Mouse (Mus musculus) erythroblast, embryonic 14.5 days (primary cell): ENCODE results near the gene Slc50a1. TPM values are rescaled to one million over a fixed set of nuclear protein-coding genes. Genes with fewer than 3 reads are reported as not detected.

ENCODE experiments used
- H3K27me3 ChIP-seq: 2 replicates; pipeline ENCODE4 v1.6.1; 2012; ENCODE audit warnings: inconsistent platforms; ENCODE audit not compliant: control insufficient read depth
- H3K36me3 ChIP-seq: 2 replicates; pipeline ENCODE4 v1.6.1; 2012; ENCODE audit warnings: mild to moderate bottlenecking, inconsistent platforms; ENCODE audit not compliant: control insufficient read depth
- H3K4me1 ChIP-seq: 2 replicates; pipeline ENCODE4 v1.6.1; 2012; ENCODE audit warnings: inconsistent platforms; ENCODE audit not compliant: control insufficient read depth
- H3K4me3 ChIP-seq: replicated peaks from 2 replicates; pipeline ENCODE3; 2012; ENCODE audit warnings: moderate library complexity, mild to moderate bottlenecking, inconsistent platforms
- H3K9me3 ChIP-seq: 2 replicates; pipeline ENCODE4 v1.6.1; 2012; ENCODE audit warnings: low read length, inconsistent platforms, mixed read lengths; ENCODE audit not compliant: control insufficient read depth
- GATA1 ChIP-seq: IDR thresholded peaks from 2 replicates; pipeline ENCODE4 v1.6.1; 2012; ENCODE audit warnings: low read length, inconsistent platforms, mixed read lengths
- TAL1 ChIP-seq: IDR thresholded peaks from 3 replicates; pipeline ENCODE4 v1.6.1; 2012; ENCODE audit warnings: low read length, inconsistent platforms, mixed read lengths
- polyA plus RNA-seq: library from polyadenylated mRNA; stranded (reverse); fragments of >175 nt; gene quantifications from 2 replicates; pipeline ENCODE4 v1.2.3, GENCODE M21; 2012

The Slc50a1 gene
- polyA plus RNA-seq, 1 experiment = 0.07 TPM

- H3K36me3 ChIP-seq = no peaks in the 10 kb centered on the region
- TF ChIP-seq TAL1 = no peak
- no peak for TF ChIP-seq GATA1
- H3K9me3 ChIP-seq = no peaks in the 10 kb centered on the region; the same call in 1 of the 2 replicates
- H3K27me3 ChIP-seq = peaks cover 78% of the 10 kb centered on the region
- no peak overlapping the region for H3K4me3 ChIP-seq
- H3K4me1 ChIP-seq = peaks cover 18% of the 10 kb centered on the region
These were observed 44.5 kb downstream of the Slc50a1 start for GRCm38 (mm10) chr3:89225918-89226317.

DNA sequence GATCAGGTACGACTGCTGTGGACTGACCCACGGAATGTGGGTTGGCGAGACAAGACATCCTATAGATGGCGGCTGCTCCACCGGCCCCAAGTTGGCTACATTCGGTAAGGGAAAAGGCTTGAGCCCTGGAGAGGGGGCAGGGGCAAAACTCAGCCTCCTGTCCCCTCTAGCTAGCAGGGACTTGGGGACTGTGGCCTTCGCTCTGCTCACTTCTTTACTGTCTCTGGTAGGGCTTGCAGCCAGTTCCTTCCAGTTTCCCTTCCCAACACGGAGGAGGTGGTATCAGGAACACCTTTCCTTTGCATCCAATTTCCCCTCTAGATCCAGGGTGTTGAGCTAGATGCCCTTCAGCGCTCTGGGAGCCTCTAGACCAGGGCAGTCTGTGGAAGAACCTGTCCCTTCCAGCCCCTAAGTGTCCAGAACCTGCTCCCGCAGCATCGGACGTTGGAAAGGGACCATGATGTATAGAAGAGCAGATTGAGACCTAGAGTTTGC, 45.0 kb downstream of the Slc50a1 start:
- Histone ChIP-seq H3K27me3 (peaks cover 72% of the 10 kb centered on the region), H3K4me3 (no peak overlapping the region), H3K4me1 (peaks cover 18% of the 10 kb centered on the region), H3K9me3 (no peaks in the 10 kb centered on the region; the same call in 1 of the 2 replicates), H3K36me3 (no peaks in the 10 kb centered on the region)
- TF ChIP-seq GATA1 (no peak), TAL1 (no peak)

DNA sequence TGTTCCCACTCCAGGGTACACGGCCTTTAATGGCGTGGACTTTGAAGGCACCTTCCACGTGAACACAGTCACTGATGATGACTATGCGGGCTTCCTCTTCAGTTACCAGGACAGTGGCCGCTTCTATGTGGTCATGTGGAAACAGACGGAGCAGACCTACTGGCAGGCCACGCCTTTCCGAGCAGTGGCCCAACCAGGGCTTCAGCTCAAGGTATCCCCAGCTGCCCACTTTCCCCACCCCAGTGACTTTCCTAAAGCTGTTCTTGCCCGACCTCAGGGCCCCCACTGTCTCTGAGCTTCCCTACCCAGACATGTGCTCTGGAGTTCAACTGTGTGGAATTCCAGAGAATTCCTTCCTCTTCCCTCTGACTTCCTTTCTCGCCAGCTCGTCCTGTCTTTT, 45.6 kb downstream of the Slc50a1 start:
- no peaks in the 10 kb centered on the region for H3K36me3 ChIP-seq
- TF ChIP-seq GATA1 = no peak
- TF ChIP-seq TAL1 = no peak
- H3K27me3 ChIP-seq = peaks cover 68% of the 10 kb centered on the region
- no peak overlapping the region for H3K4me3 ChIP-seq
- no peaks in the 10 kb centered on the region; the same call in 1 of the 2 replicates for H3K9me3 ChIP-seq
- peaks cover 18% of the 10 kb centered on the region for H3K4me1 ChIP-seq

DNA sequence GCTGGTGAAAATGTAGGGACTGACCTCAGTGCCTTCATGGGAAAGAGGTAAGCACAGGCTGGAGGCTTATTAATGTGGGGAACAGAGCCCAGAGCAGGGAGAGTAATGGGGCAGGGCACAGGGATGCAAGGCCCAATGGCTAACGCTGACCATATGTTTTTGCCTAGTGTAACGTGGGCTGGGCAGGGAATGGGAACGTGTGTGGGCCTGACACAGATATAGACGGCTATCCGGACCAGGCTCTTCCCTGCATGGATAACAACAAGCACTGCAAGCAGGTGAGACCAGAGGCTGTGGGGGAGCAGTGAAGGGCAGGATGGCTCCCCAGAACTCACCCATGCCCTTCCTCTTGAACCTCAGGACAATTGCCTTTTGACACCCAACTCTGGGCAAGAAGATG, 49.2 kb downstream of the Slc50a1 start:
- no peak for TF ChIP-seq GATA1
- no peak for TF ChIP-seq TAL1
- H3K4me3 ChIP-seq = no peak overlapping the region
- no peaks in the 10 kb centered on the region for H3K36me3 ChIP-seq
- H3K9me3 ChIP-seq = no peaks in the 10 kb centered on the region; the same call in 1 of the 2 replicates
- peaks cover under 1% of the 10 kb centered on the region; the same call in 1 of the 2 replicates for H3K4me1 ChIP-seq
- peaks cover 49% of the 10 kb centered on the region for H3K27me3 ChIP-seq

GRCm38 (mm10) chr3:89219546-89219945, 50.8 kb downstream of the Slc50a1 start:
- H3K4me1 ChIP-seq = peaks cover 16% of the 10 kb centered on the region
- no peak overlapping the region for H3K4me3 ChIP-seq
- no peak for TF ChIP-seq TAL1
- no peaks in the 10 kb centered on the region for H3K9me3 ChIP-seq
- H3K36me3 ChIP-seq = no peaks in the 10 kb centered on the region
- peaks cover 46% of the 10 kb centered on the region for H3K27me3 ChIP-seq

DNA sequence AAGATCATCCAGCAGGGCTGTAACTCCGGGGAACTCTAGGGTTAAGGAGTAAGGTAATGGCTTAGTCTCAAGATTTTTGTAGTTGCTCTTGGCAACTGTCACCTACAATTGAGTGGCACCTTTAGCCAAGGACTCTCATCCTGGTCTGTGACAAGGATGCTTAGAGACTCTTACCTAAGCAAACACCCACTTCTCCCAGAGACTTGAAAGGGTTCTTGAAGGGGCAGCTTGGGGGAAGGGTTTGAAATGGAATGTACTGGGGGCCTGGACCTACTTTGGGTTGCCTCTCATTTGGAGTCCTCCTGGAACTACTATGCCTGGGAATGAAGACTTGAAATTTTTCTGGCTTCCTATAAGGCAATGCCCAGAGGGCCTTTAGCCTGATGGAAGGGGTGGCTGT, 52.1 kb downstream of the Slc50a1 start:
- peaks cover 26% of the 10 kb centered on the region for H3K4me1 ChIP-seq
- no peaks in the 10 kb centered on the region for H3K36me3 ChIP-seq
- H3K27me3 ChIP-seq = peaks cover 40% of the 10 kb centered on the region
- no peaks in the 10 kb centered on the region for H3K9me3 ChIP-seq
- no peak overlapping the region for H3K4me3 ChIP-seq
- TF ChIP-seq GATA1 (no peak), TAL1 (no peak)

Other genes starting within 250 kb of the Slc50a1 start
- 0.34 and 0.49 TPM in 2 replicates for gene Rusc1, start 177.3 kb downstream of the Slc50a1 start, polyA plus RNA-seq
- gene Gm43738, start 169.5 kb downstream of the Slc50a1 start, polyA plus RNA-seq = 0.09 TPM in 1 of 2 replicates, not detected in the other
- 1.1 and 1.3 TPM in 2 replicates for gene Fdps, start 168.6 kb downstream of the Slc50a1 start, polyA plus RNA-seq
- gene Pklr, start 134.4 kb downstream of the Slc50a1 start, polyA plus RNA-seq = 50.9 and 55.5 TPM in 2 replicates
- 0.02 TPM in 2 replicates for gene Hcn3, start 110.4 kb downstream of the Slc50a1 start, polyA plus RNA-seq
- gene Clk2, start 105.8 kb downstream of the Slc50a1 start, polyA plus RNA-seq = 2.4 and 3.0 TPM in 2 replicates
- 18.8 and 19.5 TPM in 2 replicates for gene Scamp3, start 93.1 kb downstream of the Slc50a1 start, polyA plus RNA-seq
- gene Fam189b, start 87.4 kb downstream of the Slc50a1 start, polyA plus RNA-seq = 0.60 and 0.84 TPM in 2 replicates
- gene Gba, start 67.6 kb downstream of the Slc50a1 start, polyA plus RNA-seq = 0.40 and 0.57 TPM in 2 replicates
- gene Thbs3, start 55.4 kb downstream of the Slc50a1 start, polyA plus RNA-seq = 0.03 and 0.04 TPM in 2 replicates
- gene Mtx1, start 43.5 kb downstream of the Slc50a1 start, polyA plus RNA-seq = 29.8 and 31.7 TPM in 2 replicates
- gene Muc1, start 41.5 kb downstream of the Slc50a1 start, polyA plus RNA-seq = not detected in 2 replicates
- 4.0 and 4.8 TPM in 2 replicates for gene Krtcap2, start 24.6 kb downstream of the Slc50a1 start, polyA plus RNA-seq
- gene Trim46, start 24.3 kb downstream of the Slc50a1 start, polyA plus RNA-seq = 0.02 TPM in 1 of 2 replicates, not detected in the other
- 25.2 and 26.1 TPM in 2 replicates for gene Dpm3, start 11.2 kb downstream of the Slc50a1 start, polyA plus RNA-seq
- gene Efna1, start 10.6 kb upstream of the Slc50a1 start, polyA plus RNA-seq = 0.03 and 0.04 TPM in 2 replicates
- gene Efna3, start 52.4 kb upstream of the Slc50a1 start, polyA plus RNA-seq = not detected in 2 replicates
- gene Efna4, start 67.5 kb upstream of the Slc50a1 start, polyA plus RNA-seq = not detected in 2 replicates
- 0.50 and 0.70 TPM in 2 replicates for gene Adam15, start 79.4 kb upstream of the Slc50a1 start, polyA plus RNA-seq
- not detected in 2 replicates for gene Dcst2, start 91.4 kb upstream of the Slc50a1 start, polyA plus RNA-seq
- 0.10 TPM in 1 of 2 replicates, not detected in the other for gene Dcst1, start 94.7 kb upstream of the Slc50a1 start, polyA plus RNA-seq
- gene Zbtb7b, start 124.2 kb upstream of the Slc50a1 start, polyA plus RNA-seq = 0.38 and 0.46 TPM in 2 replicates
- gene Lenep, start 132.2 kb upstream of the Slc50a1 start, polyA plus RNA-seq = 0.04 TPM in 1 of 2 replicates, not detected in the other
- gene Flad1, start 141.3 kb upstream of the Slc50a1 start, polyA plus RNA-seq = 1.3 and 1.6 TPM in 2 replicates
- 6.9 and 7.4 TPM in 2 replicates for gene Cks1b, start 147.8 kb upstream of the Slc50a1 start, polyA plus RNA-seq
- 11.4 and 12.7 TPM in 2 replicates for gene Shc1, start 147.9 kb upstream of the Slc50a1 start, polyA plus RNA-seq
- gene Pygo2, start 159.6 kb upstream of the Slc50a1 start, polyA plus RNA-seq = 5.9 TPM in 2 replicates
- 0.13 and 0.21 TPM in 2 replicates for gene Pbxip1, start 166.1 kb upstream of the Slc50a1 start, polyA plus RNA-seq
- 1.3 and 1.4 TPM in 2 replicates for gene Pmvk, start 184.0 kb upstream of the Slc50a1 start, polyA plus RNA-seq
- 0.02 TPM in 1 of 2 replicates, not detected in the other for gene Kcnn3, start 249.6 kb upstream of the Slc50a1 start, polyA plus RNA-seq